Mouse (Mus musculus): ENCODE results near the gene Farp1. TPM values are rescaled to one million over a fixed set of nuclear protein-coding genes. Genes with fewer than 3 reads are reported as not detected.

Farp1 gene
- polyA plus RNA-seq, 1 experiment from 2014 or later = 32.5 TPM

- ATAC-seq (ENCODE audit: insufficient number of reproducible peaks, low FRiP score, low TSS enrichment, low read depth) = no peak
- Histone ChIP-seq H3K4me2 (replicated peaks) (no peak overlapping the region), H3K9me3 (replicated peaks) (no peaks in the 10 kb centered on the region), H3K4me1 (peaks cover 91% of the 10 kb centered on the region), H3K4me3 (replicated peaks) (no peak overlapping the region), H3K27ac (replicated peaks) (peak overlapping the region; percentile 34; the same call in 1 of the 2 replicates), H3K9ac (no peak overlapping the region), H3K36me3 (no peaks in the 10 kb centered on the region), H3K27me3 (no peaks in the 10 kb centered on the region)
- 88% methylated on average over 1 of the region's 1 CpGs for WGBS
These were observed 23.5 kb downstream of the Farp1 start for GRCm38 (mm10) chr14:121058481-121058880.

GRCm38 (mm10) chr14:121059266-121059665, 24.3 kb downstream of the Farp1 start:
- no peaks in the 10 kb centered on the region for H3K27me3 ChIP-seq
- peaks cover 91% of the 10 kb centered on the region for H3K4me1 ChIP-seq
- ATAC-seq (ENCODE audit: insufficient number of reproducible peaks, low FRiP score, low TSS enrichment, low read depth) = no peak
- H3K4me2 ChIP-seq (replicated peaks) = no peak overlapping the region
- H3K9ac ChIP-seq = no peak overlapping the region
- 37% methylated on average over 10 of the region's 10 CpGs for WGBS
- H3K4me3 ChIP-seq (replicated peaks) = no peak overlapping the region
- no peaks in the 10 kb centered on the region for H3K9me3 ChIP-seq (replicated peaks)
- no peaks in the 10 kb centered on the region for H3K36me3 ChIP-seq
- H3K27ac ChIP-seq (replicated peaks) = peak overlapping the region; percentile 23; the same call in 1 of the 2 replicates

- Histone ChIP-seq H3K4me2 (replicated peaks) (no peak overlapping the region), H3K27ac (replicated peaks) (no peak overlapping the region), H3K36me3 (no peaks in the 10 kb centered on the region), H3K4me1 (peaks cover 83% of the 10 kb centered on the region), H3K9ac (no peak overlapping the region), H3K9me3 (replicated peaks) (no peaks in the 10 kb centered on the region), H3K27me3 (no peaks in the 10 kb centered on the region), H3K4me3 (replicated peaks) (no peak overlapping the region)
- no peak for ATAC-seq (ENCODE audit: insufficient number of reproducible peaks, low FRiP score, low TSS enrichment, low read depth)
- WGBS = 43% methylated on average over 11 of the region's 11 CpGs
These were observed 25.5 kb downstream of the Farp1 start for GRCm38 (mm10) chr14:121060484-121060883.

- no peaks in the 10 kb centered on the region for H3K27me3 ChIP-seq
- peak overlapping the region; percentile 88 for H3K27ac ChIP-seq (replicated peaks)
- H3K9ac ChIP-seq = no peak overlapping the region
- H3K4me2 ChIP-seq (replicated peaks) = peak overlapping the region; percentile 21; the same call in 1 of the 2 replicates
- H3K9me3 ChIP-seq (replicated peaks) = no peaks in the 10 kb centered on the region
- 0 out of 2 replicates have a peak, but pooled peaks have one; percentile 16 for ATAC-seq (ENCODE audit: insufficient number of reproducible peaks, low FRiP score, low TSS enrichment, low read depth)
- peaks cover 74% of the 10 kb centered on the region for H3K4me1 ChIP-seq
- peaks cover 7% of the 10 kb centered on the region; the same call in 1 of the 2 replicates for H3K36me3 ChIP-seq
- WGBS = 48% methylated on average over 4 of the region's 4 CpGs
- no peak overlapping the region for H3K4me3 ChIP-seq (replicated peaks)
These were observed 26.7 kb downstream of the Farp1 start for GRCm38 (mm10) chr14:121061686-121062085.

- Histone ChIP-seq H3K9me3 (replicated peaks) (no peaks in the 10 kb centered on the region), H3K4me2 (replicated peaks) (peak overlapping the region; percentile 21), H3K4me1 (peaks cover 68% of the 10 kb centered on the region), H3K36me3 (peaks cover 7% of the 10 kb centered on the region; the same call in 1 of the 2 replicates), H3K4me3 (replicated peaks) (no peak overlapping the region), H3K27me3 (no peaks in the 10 kb centered on the region), H3K27ac (replicated peaks) (peak overlapping the region; percentile 88), H3K9ac (no peak overlapping the region)
- peak; percentile 85 for ATAC-seq (ENCODE audit: insufficient number of reproducible peaks, low FRiP score, low TSS enrichment, low read depth)
- WGBS = 15% methylated on average over 14 of the region's 14 CpGs
These were observed 27.5 kb downstream of the Farp1 start for GRCm38 (mm10) chr14:121062238-121063082.

- H3K4me1 ChIP-seq = peaks cover 45% of the 10 kb centered on the region
- no peak overlapping the region for H3K9ac ChIP-seq
- H3K36me3 ChIP-seq = peaks cover 7% of the 10 kb centered on the region; the same call in 1 of the 2 replicates
- no peak overlapping the region for H3K27ac ChIP-seq (replicated peaks)
- H3K4me2 ChIP-seq (replicated peaks) = no peak overlapping the region
- no peaks in the 10 kb centered on the region for H3K27me3 ChIP-seq
- H3K4me3 ChIP-seq (replicated peaks) = no peak overlapping the region
- H3K9me3 ChIP-seq (replicated peaks) = no peaks in the 10 kb centered on the region
- ATAC-seq (ENCODE audit: insufficient number of reproducible peaks, low FRiP score, low TSS enrichment, low read depth) = no peak
- WGBS = 62% methylated on average over 1 of the region's 1 CpGs
These were observed 29.7 kb downstream of the Farp1 start for GRCm38 (mm10) chr14:121064726-121065125.

- H3K4me3 ChIP-seq (replicated peaks) = no peak overlapping the region
- ATAC-seq (ENCODE audit: insufficient number of reproducible peaks, low FRiP score, low TSS enrichment, low read depth) = no peak
- no peak overlapping the region for H3K9ac ChIP-seq
- H3K36me3 ChIP-seq = peaks cover 6% of the 10 kb centered on the region; the same call in 1 of the 2 replicates
- H3K9me3 ChIP-seq (replicated peaks) = no peaks in the 10 kb centered on the region
- H3K4me2 ChIP-seq (replicated peaks) = no peak overlapping the region
- 0 out of 2 replicates have a peak overlapping the region, but pooled peaks have one; percentile 4 for H3K27ac ChIP-seq (replicated peaks)
- 84% methylated on average over 5 of the region's 5 CpGs for WGBS
- H3K4me1 ChIP-seq = no peaks in the 10 kb centered on the region
- no peaks in the 10 kb centered on the region for H3K27me3 ChIP-seq
These were observed 38.3 kb downstream of the Farp1 start for GRCm38 (mm10) chr14:121073093-121073866.

- Histone ChIP-seq H3K4me2 (replicated peaks) (no peak overlapping the region), H3K4me3 (replicated peaks) (no peak overlapping the region), H3K36me3 (peaks cover 7% of the 10 kb centered on the region; the same call in 1 of the 2 replicates), H3K9ac (no peak overlapping the region), H3K4me1 (no peaks in the 10 kb centered on the region), H3K9me3 (replicated peaks) (no peaks in the 10 kb centered on the region), H3K27me3 (no peaks in the 10 kb centered on the region), H3K27ac (replicated peaks) (no peak overlapping the region)
- WGBS = 82% methylated on average over 2 of the region's 2 CpGs
- no peak for ATAC-seq (ENCODE audit: insufficient number of reproducible peaks, low FRiP score, low TSS enrichment, low read depth)
These were observed 39.3 kb downstream of the Farp1 start for GRCm38 (mm10) chr14:121074197-121074734.

GRCm38 (mm10) chr14:121080739-121081138, 45.7 kb downstream of the Farp1 start:
- Histone ChIP-seq H3K9me3 (replicated peaks) (no peaks in the 10 kb centered on the region), H3K36me3 (peaks cover 23% of the 10 kb centered on the region), H3K4me3 (replicated peaks) (no peak overlapping the region), H3K9ac (no peak overlapping the region), H3K4me2 (replicated peaks) (no peak overlapping the region), H3K4me1 (peaks cover 9% of the 10 kb centered on the region), H3K27ac (replicated peaks) (no peak overlapping the region), H3K27me3 (no peaks in the 10 kb centered on the region)
- no peak for ATAC-seq (ENCODE audit: insufficient number of reproducible peaks, low FRiP score, low TSS enrichment, low read depth)
- 75% methylated on average over 5 of the region's 5 CpGs for WGBS

GRCm38 (mm10) chr14:121082341-121082740, 47.3 kb downstream of the Farp1 start:
- peaks cover 29% of the 10 kb centered on the region for H3K36me3 ChIP-seq
- ATAC-seq (ENCODE audit: insufficient number of reproducible peaks, low FRiP score, low TSS enrichment, low read depth) = peak; percentile 47; the same call in 1 of the 2 replicates

GRCm38 (mm10) chr14:121082793-121083192, 47.8 kb downstream of the Farp1 start:
- peaks cover 29% of the 10 kb centered on the region for H3K36me3 ChIP-seq
- H3K4me3 ChIP-seq (replicated peaks) = no peak overlapping the region
- no peak overlapping the region for H3K9ac ChIP-seq
- no peak overlapping the region for H3K4me2 ChIP-seq (replicated peaks)
- WGBS = 46% methylated on average over 2 of the region's 2 CpGs
- H3K27ac ChIP-seq (replicated peaks) = peak overlapping the region; percentile 63
- peaks cover 9% of the 10 kb centered on the region for H3K4me1 ChIP-seq
- no peak for ATAC-seq (ENCODE audit: insufficient number of reproducible peaks, low FRiP score, low TSS enrichment, low read depth)
- H3K9me3 ChIP-seq (replicated peaks) = no peaks in the 10 kb centered on the region
- no peaks in the 10 kb centered on the region for H3K27me3 ChIP-seq

More at GRCm38 (mm10) chr14:121082341-121082740, 47.3 kb downstream of the Farp1 start:
- no peak overlapping the region for H3K4me3 ChIP-seq (replicated peaks)
- no peak overlapping the region for H3K9ac ChIP-seq
- peaks cover 9% of the 10 kb centered on the region for H3K4me1 ChIP-seq
- no peak overlapping the region for H3K4me2 ChIP-seq (replicated peaks)
- WGBS = 27% methylated on average over 7 of the region's 7 CpGs
- no peaks in the 10 kb centered on the region for H3K9me3 ChIP-seq (replicated peaks)
- no peaks in the 10 kb centered on the region for H3K27me3 ChIP-seq
- H3K27ac ChIP-seq (replicated peaks) = peak overlapping the region; percentile 63
